Mouse (Mus musculus) kidney, embryonic 16.5 days (tissue): Measurements from ENCODE around the gene Cgas. TPM values are rescaled to one million over a fixed set of nuclear protein-coding genes. Genes with fewer than 3 reads are reported as not detected.

Experiments used
- ATAC-seq: fragments of 200-750 bp; cut with Nextera tagmentation; 2 replicates; pipeline ENCODE4 v1.8.0; 2017; ENCODE audit warnings: moderate TSS enrichment; ENCODE audit not compliant: low FRiP score, low TSS enrichment
- H3K27ac ChIP-seq: fragments of 300-500 bp; sonication (generic); 2 replicates; pipeline ENCODE4 v1.5.1; 2014; ENCODE audit warnings: low read length
- H3K27me3 ChIP-seq: fragments of 300-500 bp; sonication (generic); 2 replicates; pipeline ENCODE4 v1.6.1; 2014; ENCODE audit warnings: low read length, control low read depth, mixed read lengths; ENCODE audit not compliant: insufficient read depth
- H3K36me3 ChIP-seq: fragments of 300-500 bp; sonication (generic); 2 replicates; pipeline ENCODE4 v1.6.1; 2014; ENCODE audit warnings: low read length, control low read depth, mixed read lengths; ENCODE audit not compliant: insufficient read depth
- H3K4me1 ChIP-seq: fragments of 300-500 bp; sonication (generic); 2 replicates; pipeline ENCODE4 v1.6.1; 2014; ENCODE audit warnings: low read length, control low read depth, mixed read lengths; ENCODE audit not compliant: insufficient read depth
- H3K4me2 ChIP-seq: fragments of 300-500 bp; sonication (generic); replicated peaks from 2 replicates; pipeline ENCODE4 v1.6.1; 2014; ENCODE audit warnings: low read depth, low read length
- H3K4me3 ChIP-seq: fragments of 300-500 bp; sonication (generic); 2 replicates; pipeline ENCODE4 v1.5.1; 2014; ENCODE audit warnings: mild to moderate bottlenecking, low read length
- H3K9ac ChIP-seq: fragments of 300-500 bp; sonication (generic); replicated peaks from 2 replicates; pipeline ENCODE4 v1.6.1; 2014; ENCODE audit warnings: low read length
- H3K9me3 ChIP-seq: fragments of 300-500 bp; sonication (generic); 2 replicates; pipeline ENCODE4 v1.6.1; 2016; ENCODE audit warnings: low read length, control low read depth
- WGBS: fragments of 180-500 bp; shearing (Covaris S2); extraction: QIAGEN DNeasy Blood & Tissue Kit; methylation state at CpG from one replicate; pipeline ENCODE4 v1.1.7; 2014; 5-methylcytosine and 5-hydroxymethylcytosine counted together
- polyA plus RNA-seq: library from polyadenylated mRNA; unstranded; fragments of >200 nt; fragmentation: Nextera tagmentation; extraction: Ambion mirVana; gene quantifications from 2 replicates; pipeline ENCODE4 v1.2.1, GENCODE M21; 2015

Gene Cgas
- polyA plus RNA-seq, 1 experiment from 2014 or later = 2.1 TPM

DNA sequence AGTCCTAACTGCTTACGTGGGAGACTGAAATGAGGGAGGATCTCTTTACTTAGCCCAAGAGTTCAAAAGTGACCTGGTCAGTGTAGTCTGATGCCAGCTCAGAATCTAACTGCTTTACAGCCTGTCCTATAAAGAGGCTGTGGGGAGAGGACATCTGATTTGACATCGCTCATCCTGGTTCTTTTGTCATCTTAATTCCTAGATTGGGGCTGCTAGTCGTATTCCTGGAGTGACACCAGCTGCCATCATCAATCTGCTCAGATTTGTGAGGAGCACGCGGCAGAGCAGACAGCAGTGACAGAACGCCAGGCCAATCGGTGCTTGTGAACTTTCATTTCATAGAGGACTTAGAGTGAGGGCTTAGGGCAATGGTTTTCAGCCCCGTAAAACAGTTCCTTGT is 30.6 kb upstream of the Cgas start:
- ATAC-seq = no peak
- Histone ChIP-seq H3K9ac (no peak overlapping the region), H3K4me3 (no peak overlapping the region), H3K9me3 (no peaks in the 10 kb centered on the region), H3K4me1 (0 out of 2 replicates have a peak, but pooled peaks cover 6% of the 10 kb centered on the region), H3K27me3 (no peaks in the 10 kb centered on the region), H3K4me2 (no peak overlapping the region), H3K36me3 (peaks cover 48% of the 10 kb centered on the region), H3K27ac (no peak overlapping the region)
- 65% methylated on average over 8 of the region's 8 CpGs for WGBS

DNA sequence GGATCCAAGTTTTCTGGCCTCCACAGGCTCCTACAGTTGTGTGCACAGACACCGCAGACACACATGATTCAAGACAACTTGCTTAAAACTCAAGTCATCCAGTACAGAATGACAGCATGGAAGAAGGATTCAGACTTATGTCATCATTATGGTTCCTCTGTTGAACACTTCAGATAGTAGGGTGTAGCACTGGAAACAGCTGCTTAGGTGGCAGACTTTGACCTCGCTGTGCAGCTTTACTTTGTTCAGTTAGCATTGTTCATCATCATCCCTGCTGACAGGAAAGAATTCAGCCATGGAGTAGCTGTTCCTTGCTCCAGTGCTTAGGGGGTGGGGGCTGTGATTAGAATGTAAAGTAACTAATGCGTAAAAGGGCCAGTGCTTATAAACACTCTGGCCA is 22.7 kb upstream of the Cgas start:
- WGBS = 91% methylated on average over 3 of the region's 3 CpGs
- no peak for ATAC-seq

DNA sequence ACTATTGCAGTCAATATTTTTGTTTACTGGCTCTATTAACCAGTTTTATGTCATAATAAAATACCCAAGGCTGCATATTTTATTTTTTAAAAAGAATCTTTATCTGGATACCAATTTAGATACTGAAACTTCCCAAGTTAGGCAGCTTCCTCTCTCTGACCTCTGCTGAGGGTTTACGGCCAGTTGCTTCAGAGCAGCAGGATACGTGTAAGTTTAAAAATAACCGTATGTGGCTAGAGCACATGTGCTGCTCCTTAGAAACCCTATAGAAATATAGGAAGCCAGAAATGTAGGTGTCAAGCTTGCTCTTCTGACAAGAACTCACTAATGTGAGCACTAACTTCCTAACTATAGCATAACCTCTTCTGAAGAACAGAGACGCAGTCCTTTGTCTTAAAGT is 20.3 kb upstream of the Cgas start:
- H3K9ac ChIP-seq = no peak overlapping the region
- peaks cover 70% of the 10 kb centered on the region for H3K36me3 ChIP-seq
- H3K27ac ChIP-seq = no peak overlapping the region
- H3K4me3 ChIP-seq = no peak overlapping the region
- ATAC-seq = no peak
- H3K4me2 ChIP-seq = no peak overlapping the region
- WGBS = 86% methylated on average over 4 of the region's 4 CpGs
- H3K9me3 ChIP-seq = no peaks in the 10 kb centered on the region
- H3K27me3 ChIP-seq = no peaks in the 10 kb centered on the region
- no peaks in the 10 kb centered on the region for H3K4me1 ChIP-seq

More for the DNA sequence above, 22.7 kb upstream of the Cgas start:
- H3K27me3 ChIP-seq = no peaks in the 10 kb centered on the region
- H3K27ac ChIP-seq = no peak overlapping the region
- H3K4me3 ChIP-seq = no peak overlapping the region
- no peak overlapping the region for H3K4me2 ChIP-seq
- peaks cover 66% of the 10 kb centered on the region for H3K36me3 ChIP-seq
- H3K4me1 ChIP-seq = no peaks in the 10 kb centered on the region
- no peak overlapping the region for H3K9ac ChIP-seq
- H3K9me3 ChIP-seq = no peaks in the 10 kb centered on the region

DNA sequence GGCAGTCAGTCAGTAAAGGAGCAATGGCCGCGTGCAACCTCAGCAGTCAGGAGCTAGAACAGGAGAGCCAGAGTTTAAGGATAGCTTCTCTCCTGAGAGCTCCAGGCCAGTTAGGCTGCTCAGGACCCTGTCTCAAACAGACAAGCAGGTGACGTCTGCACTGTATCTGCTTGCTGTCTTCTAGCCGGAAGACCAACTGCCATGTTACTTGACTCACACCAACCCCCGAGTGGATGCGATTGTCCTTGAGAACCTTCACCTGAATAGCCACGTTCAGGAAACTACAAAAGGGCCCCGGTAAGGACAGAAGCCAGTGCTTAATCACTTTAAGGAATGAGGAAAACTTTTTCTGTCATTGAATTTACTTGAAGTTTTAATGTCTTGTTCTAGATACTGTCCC is 14.0 kb upstream of the Cgas start:
- H3K36me3 ChIP-seq = peaks cover 62% of the 10 kb centered on the region

DNA sequence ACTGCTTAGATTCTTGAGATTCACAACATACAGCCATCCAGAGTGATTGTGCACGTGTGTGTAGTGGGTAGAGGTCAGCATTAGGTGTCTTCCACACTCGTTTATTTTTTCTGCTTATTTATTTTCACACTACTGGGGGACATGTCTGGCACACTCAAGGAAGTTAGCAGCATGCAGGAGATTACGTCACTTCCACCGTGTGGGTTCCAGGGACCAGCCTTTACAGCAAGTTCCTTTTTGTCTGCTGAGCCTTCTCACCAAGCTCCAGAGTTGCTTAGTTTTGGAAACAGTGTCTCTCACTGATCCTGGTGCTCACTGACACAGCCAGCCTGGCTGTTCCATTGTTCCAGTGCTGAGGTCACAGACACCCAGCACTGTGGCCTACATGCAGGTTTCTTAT is 8.3 kb upstream of the Cgas start:
- Histone ChIP-seq H3K4me1 (peaks cover 11% of the 10 kb centered on the region), H3K4me2 (no peak overlapping the region), H3K36me3 (peaks cover 24% of the 10 kb centered on the region), H3K9me3 (no peaks in the 10 kb centered on the region), H3K9ac (no peak overlapping the region), H3K27ac (no peak overlapping the region), H3K27me3 (peaks cover 5% of the 10 kb centered on the region; the same call in 1 of the 2 replicates), H3K4me3 (no peak overlapping the region)
- no peak for ATAC-seq
- 80% methylated on average over 4 of the region's 4 CpGs for WGBS

More for the DNA sequence above, 14.0 kb upstream of the Cgas start:
- Histone ChIP-seq H3K4me3 (no peak overlapping the region), H3K9ac (no peak overlapping the region), H3K9me3 (no peaks in the 10 kb centered on the region), H3K27ac (no peak overlapping the region), H3K4me2 (no peak overlapping the region), H3K27me3 (no peaks in the 10 kb centered on the region), H3K4me1 (no peaks in the 10 kb centered on the region)
- 90% methylated on average over 8 of the region's 8 CpGs for WGBS
- no peak for ATAC-seq

DNA sequence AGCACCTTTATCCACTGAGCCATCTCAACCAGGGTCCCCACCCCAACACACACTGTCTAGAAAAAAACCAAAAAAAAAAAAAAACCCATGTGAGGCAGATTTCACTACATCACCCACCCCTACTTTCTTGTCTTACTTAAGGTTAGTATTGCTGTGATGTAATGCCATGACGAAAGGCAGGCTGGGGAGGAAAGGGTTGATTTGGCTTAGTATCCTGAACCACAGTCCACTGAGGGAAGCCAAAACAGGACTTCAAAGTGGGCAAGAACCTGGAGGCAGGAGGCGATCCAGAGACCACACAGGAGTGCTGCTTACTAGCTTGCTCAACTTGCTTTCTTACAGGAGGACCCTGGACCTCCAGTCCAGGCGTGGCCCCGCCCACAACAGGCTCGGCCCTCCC is 7.4 kb upstream of the Cgas start:
- no peak for ATAC-seq
- H3K27ac ChIP-seq = no peak overlapping the region
- peaks cover 11% of the 10 kb centered on the region for H3K4me1 ChIP-seq
- peaks cover 24% of the 10 kb centered on the region for H3K36me3 ChIP-seq
- H3K4me3 ChIP-seq = no peak overlapping the region
- no peak overlapping the region for H3K4me2 ChIP-seq
- H3K9me3 ChIP-seq = no peaks in the 10 kb centered on the region
- H3K9ac ChIP-seq = no peak overlapping the region
- peaks cover 12% of the 10 kb centered on the region for H3K27me3 ChIP-seq
- WGBS = 78% methylated on average over 5 of the region's 5 CpGs

DNA sequence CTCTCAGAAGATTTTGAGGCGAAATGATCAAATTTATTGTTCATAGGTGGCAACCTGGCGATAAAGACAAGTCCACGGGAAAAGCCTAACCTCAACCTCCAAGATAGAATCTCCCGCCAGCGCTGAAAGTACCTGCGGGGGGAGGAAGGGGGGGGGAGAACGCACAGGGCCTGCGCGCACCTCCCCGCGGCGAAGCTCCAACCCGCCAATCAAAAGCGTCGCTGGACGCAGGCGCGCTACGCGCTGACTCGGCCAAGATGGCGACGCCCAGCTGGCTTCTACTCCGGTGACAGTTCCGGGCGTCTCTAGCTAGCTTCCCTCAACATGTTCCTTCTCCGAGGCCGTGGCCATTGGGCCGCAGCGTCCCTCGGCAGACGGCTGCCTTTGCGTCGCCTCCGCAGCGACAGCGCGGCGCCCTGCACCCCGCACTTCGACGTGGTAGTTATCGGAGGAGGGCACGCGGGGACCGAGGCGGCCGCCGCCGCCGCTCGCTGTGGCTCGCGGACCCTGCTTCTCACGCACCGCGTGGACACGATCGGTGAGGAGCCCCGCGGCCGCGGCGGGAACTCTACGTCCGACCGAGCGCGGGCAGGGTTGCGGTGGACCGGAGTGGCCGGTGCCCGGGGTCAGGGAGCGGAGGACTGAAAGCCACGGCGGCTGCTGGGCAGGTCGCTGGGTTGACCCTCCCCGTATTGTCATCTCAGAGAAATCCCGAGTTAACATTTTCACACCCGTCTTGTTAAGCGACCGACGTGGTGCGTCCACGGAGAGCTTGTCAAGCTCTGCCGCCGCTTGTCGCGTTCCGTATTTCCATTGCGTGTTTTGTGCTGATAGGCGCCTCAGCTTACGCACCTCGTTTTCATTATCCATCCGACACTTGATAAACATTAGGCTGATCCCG is 5.2 kb upstream of the Cgas start, which contains the start of the genes Mto1 and Gm17324:
Gene Mto1, plus strand, starts transcription at position 236 of the 901 bp plus-strand sequence.
Gene Gm17324, minus strand, starts transcription at position 814 of the 901 bp plus-strand sequence.
- H3K27ac ChIP-seq = peak within 1 kb of the TSS; percentile 91
- peaks cover 14% of the 10 kb centered on the region for H3K36me3 ChIP-seq
- peak within 1 kb of the TSS; percentile 99 for H3K4me3 ChIP-seq
- under 1% methylated on average over 92 of the region's 96 CpGs for WGBS
- H3K27me3 ChIP-seq = peaks cover 30% of the 10 kb centered on the region
- peak within 1 kb of the TSS; percentile 74 for H3K4me2 ChIP-seq
- H3K4me1 ChIP-seq = peaks cover 11% of the 10 kb centered on the region
- no peaks in the 10 kb centered on the region for H3K9me3 ChIP-seq
- H3K9ac ChIP-seq = peak within 1 kb of the TSS; percentile 98
- ATAC-seq = peak; percentile 94

DNA sequence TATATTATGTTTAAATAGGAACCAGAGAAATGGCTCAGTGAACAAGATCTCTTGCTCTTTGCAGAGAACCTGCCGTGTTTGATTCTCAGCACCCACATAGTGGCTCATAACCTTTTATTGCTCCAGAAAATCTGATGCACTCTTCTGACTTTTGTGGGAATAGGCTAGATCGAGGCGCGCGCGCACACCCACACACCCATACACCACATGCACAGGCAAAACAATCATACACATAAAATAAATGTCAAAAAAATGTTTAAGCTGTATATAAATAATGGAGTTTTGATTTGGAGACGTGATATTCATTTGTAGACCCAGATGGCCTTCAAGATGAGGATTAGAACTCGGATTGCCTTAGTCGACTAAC is 4.6 kb upstream of the Cgas start:
- H3K4me3 ChIP-seq = peak overlapping the region; percentile 99
- H3K4me2 ChIP-seq = peak overlapping the region; percentile 74
- ATAC-seq = peak; percentile 28; the same call in 1 of the 2 replicates
- H3K27me3 ChIP-seq = peaks cover 33% of the 10 kb centered on the region
- peaks cover 8% of the 10 kb centered on the region; the same call in 1 of the 2 replicates for H3K36me3 ChIP-seq
- 29% methylated on average over 9 of the region's 9 CpGs for WGBS
- H3K9me3 ChIP-seq = no peaks in the 10 kb centered on the region
- peaks cover 17% of the 10 kb centered on the region for H3K4me1 ChIP-seq
- H3K27ac ChIP-seq = no peak overlapping the region
- H3K9ac ChIP-seq = peak overlapping the region; percentile 98

DNA sequence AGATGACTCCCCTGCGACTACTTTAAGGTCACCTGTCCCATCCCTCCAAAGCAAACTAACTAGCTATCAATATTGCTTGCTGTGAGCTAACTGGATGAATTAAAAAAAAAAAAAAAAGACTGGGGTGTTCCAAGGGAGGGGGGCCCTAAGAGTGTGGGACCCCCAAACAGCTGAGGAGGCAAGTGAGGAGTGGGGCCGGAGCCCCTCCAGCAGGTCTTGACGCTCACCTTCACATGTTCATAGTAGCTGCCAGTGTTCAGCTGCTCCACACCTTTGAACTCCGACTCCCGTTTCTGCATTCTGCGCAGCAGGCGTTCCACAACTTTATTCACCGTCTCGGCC is 829 bp downstream of the Cgas start:
- Histone ChIP-seq H3K9ac (peak overlapping the region; percentile 76), H3K27ac (no peak overlapping the region), H3K36me3 (no peaks in the 10 kb centered on the region), H3K27me3 (peaks cover 59% of the 10 kb centered on the region), H3K9me3 (no peaks in the 10 kb centered on the region), H3K4me2 (peak overlapping the region; percentile 92), H3K4me1 (peaks cover 12% of the 10 kb centered on the region), H3K4me3 (peak overlapping the region; percentile 61)
- ATAC-seq = peak; percentile 36; the same call in 1 of the 2 replicates
- 3% methylated on average over 9 of the region's 9 CpGs for WGBS

DNA sequence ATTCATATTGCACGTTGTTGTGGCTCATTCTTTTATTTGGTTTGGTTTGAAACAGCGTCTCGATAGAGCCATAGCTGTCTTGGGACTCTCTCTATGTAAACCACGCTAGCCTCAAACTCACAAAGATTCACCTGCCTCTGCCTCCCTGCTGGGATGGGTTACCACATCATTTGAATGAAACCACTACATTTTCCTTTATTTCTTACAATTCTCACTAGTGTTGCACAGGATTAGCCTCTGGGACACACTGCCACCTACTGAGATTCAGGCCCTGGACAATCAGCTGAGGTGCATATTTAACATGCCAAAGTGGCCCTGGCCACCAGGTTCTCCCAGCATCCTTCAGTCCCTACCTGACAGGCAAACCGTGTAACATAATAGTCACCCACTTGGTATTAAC is 3.6 kb downstream of the Cgas start:
- Histone ChIP-seq H3K4me2 (no peak overlapping the region), H3K9ac (no peak overlapping the region), H3K27ac (no peak overlapping the region), H3K27me3 (peaks cover 40% of the 10 kb centered on the region), H3K4me3 (no peak overlapping the region), H3K36me3 (no peaks in the 10 kb centered on the region), H3K4me1 (peaks cover 12% of the 10 kb centered on the region), H3K9me3 (no peaks in the 10 kb centered on the region)
- ATAC-seq = no peak
- WGBS = 70% methylated on average over 5 of the region's 5 CpGs
